ENCODE assay signal across 7 mouse cellular contexts in genomic region chr15:97786412-97787112, GRCm38 (mm10). TPM values are rescaled to one million over a fixed set of nuclear protein-coding genes. Genes with fewer than 3 reads are reported as not detected.
DNase-seq lines count a peak whose midpoint lies in the region; TF ChIP-seq lines count a peak whose summit lies in the region.

No protein-coding gene starts in this region.

- TF ChIP-seq CTCF in cortical plate, adult 2 months (IDR thresholded peaks at IDR 0.05; ENCODE audit: extremely low read depth, insufficient read depth, low read length): no peak

- H3K4me3 ChIP-seq in cortical plate, adult 2 months (ENCODE audit: insufficient read depth, low read length): no peak overlapping the region; the same call in 1 of the 2 replicates
- H3K4me3 ChIP-seq in macrophage (ENCODE audit: inconsistent target): peak overlapping the region; percentile 76; the same call in 1 of the 2 replicates

- H3K4me1 ChIP-seq in cortical plate, adult 2 months (ENCODE audit: control insufficient read depth, insufficient read depth, low read length): peaks cover 13% of the 10 kb centered on the region

- peak; percentile 52 to 59 for DNase-seq in left cerebral cortex, adult 18-20 months (ENCODE audit: low spot score in 2 of 2)
- DNase-seq in left cerebral cortex, adult 8-10 months (ENCODE audit: low spot score in 2 of 2): no peak
- peak; percentile 70 for DNase-seq in MN1 (ENCODE audit: low spot score)
- DNase-seq in urinary bladder, postnatal 14 days (ENCODE audit: low spot score): no peak
- DNase-seq in left cerebral cortex, adult 11 months (ENCODE audit: low spot score): no peak

- WGBS in macrophage (ENCODE audit: missing documents): 3% methylated on average over 9 of the region's 10 CpGs

- H3K79me2 ChIP-seq in macrophage (ENCODE audit: inconsistent target): peaks cover 50% of the 10 kb centered on the region

- no peak for TF ChIP-seq POLR2A in cortical plate, adult 2 months (IDR thresholded peaks at IDR 0.05; ENCODE audit: extremely low read depth, insufficient read depth, low read length)

- H3K36me3 ChIP-seq in macrophage (ENCODE audit: inconsistent target): peaks cover 13% of the 10 kb centered on the region; the same call in 1 of the 2 replicates

- peak overlapping the region; percentile 83 for H3K27ac ChIP-seq in cortical plate, adult 2 months (ENCODE audit: insufficient read depth, low read length)
- peak overlapping the region; percentile 94 for H3K27ac ChIP-seq in macrophage

RNA-seq across cellular contexts. Expression of gene Slc48a1, which starts 8.2 kb away (rescaled TPM):
- total RNA-seq in left cerebral cortex, adult 18-20 months (2021): 100 to 1,000 TPM; 154 to 168 TPM
- total RNA-seq in left cerebral cortex, adult 8-10 months (2022): 100 to 1,000 TPM; 149 to 181 (median 177) TPM
- polyA plus RNA-seq in cortical plate, adult 2 months (2012; rRNA removed): 140 and 155 TPM in 2 replicates
- total RNA-seq in macrophage (2018; cell fraction: chromatin; rRNA removed): 10 to 100 TPM in 23 of 26 experiments, 1 to 10 TPM in 3; 5.9 to 65.0 (median 26.1) TPM
- total RNA-seq in macrophage (2018; cell fraction: cytosol; rRNA removed): 100 to 1,000 TPM; 109 to 241 (median 184) TPM
- total RNA-seq in macrophage (2018; cell fraction: nucleus; rRNA removed): 100 to 1,000 TPM in 5 of 26 experiments, 10 to 100 TPM in 21; 24.4 to 186 (median 60.9) TPM
- polyA plus RNA-seq in macrophage (2018): 221 to 258 TPM (median 233 TPM) in 3 replicates

RNA-seq across cellular contexts. Expression of gene Rapgef3, which starts 18.8 kb away (rescaled TPM):
- 10 to 100 TPM; 42.6 to 44.7 TPM for total RNA-seq in left cerebral cortex, adult 18-20 months (2021)
- 10 to 100 TPM; 38.3 to 61.9 (median 47.0) TPM for total RNA-seq in left cerebral cortex, adult 8-10 months (2022)
- polyA plus RNA-seq in cortical plate, adult 2 months (2012; rRNA removed): 40.2 and 45.9 TPM in 2 replicates
- total RNA-seq in macrophage (2018; cell fraction: chromatin; rRNA removed): 100 to 1,000 TPM in 3 of 26 experiments, 10 to 100 TPM in 19, 1 to 10 TPM in 4; 5.4 to 141 (median 37.1) TPM
- total RNA-seq in macrophage (2018; cell fraction: cytosol; rRNA removed): 10 to 100 TPM in 4 of 26 experiments, 1 to 10 TPM in 22; 1.9 to 13.5 (median 6.4) TPM
- total RNA-seq in macrophage (2018; cell fraction: nucleus; rRNA removed): 10 to 100 TPM in 15 of 26 experiments, 1 to 10 TPM in 11; 2.9 to 49.9 (median 14.1) TPM
- polyA plus RNA-seq in macrophage (2018): 5.0 to 10.9 TPM (median 10.2 TPM) in 3 replicates

RNA-seq across cellular contexts. Expression of gene Endou, which starts 55.4 kb away (rescaled TPM):
- 1 to 10 TPM; 5.2 to 5.4 TPM for total RNA-seq in left cerebral cortex, adult 18-20 months (2021)
- 1 to 10 TPM in 3 of 4 experiments, under 1 TPM in 1; 0.94 to 5.3 (median 3.3) TPM for total RNA-seq in left cerebral cortex, adult 8-10 months (2022)
- polyA plus RNA-seq in cortical plate, adult 2 months (2012; rRNA removed): 3.9 and 4.0 TPM in 2 replicates
- 1 to 10 TPM in 21 of 26 experiments, under 1 TPM in 4, not detected in 1; 0.41 to 5.2 (median 2.0) TPM for total RNA-seq in macrophage (2018; cell fraction: chromatin; rRNA removed)
- total RNA-seq in macrophage (2018; cell fraction: cytosol; rRNA removed): under 1 TPM; 0.10 to 0.84 (median 0.45) TPM
- 1 to 10 TPM in 18 of 26 experiments, under 1 TPM in 7, not detected in 1; 0.30 to 5.3 (median 2.0) TPM for total RNA-seq in macrophage (2018; cell fraction: nucleus; rRNA removed)
- polyA plus RNA-seq in macrophage (2018): 0.66 to 0.98 TPM in 2 of 3 replicates, not detected in the other

RNA-seq across cellular contexts. Expression of gene Hdac7, which starts 57.7 kb away (rescaled TPM):
- total RNA-seq in left cerebral cortex, adult 18-20 months (2021): 10 to 100 TPM; 31.5 to 36.1 TPM
- total RNA-seq in left cerebral cortex, adult 8-10 months (2022): 10 to 100 TPM; 27.7 to 34.7 (median 32.9) TPM
- polyA plus RNA-seq in cortical plate, adult 2 months (2012; rRNA removed): 64.7 and 73.9 TPM in 2 replicates
- 10 to 100 TPM in 16 of 26 experiments, 1 to 10 TPM in 10; 2.5 to 27.8 (median 11.4) TPM for total RNA-seq in macrophage (2018; cell fraction: chromatin; rRNA removed)
- 1 to 10 TPM; 1.5 to 6.3 (median 3.5) TPM for total RNA-seq in macrophage (2018; cell fraction: cytosol; rRNA removed)
- total RNA-seq in macrophage (2018; cell fraction: nucleus; rRNA removed): 10 to 100 TPM in 3 of 26 experiments, 1 to 10 TPM in 23; 2.6 to 12.8 (median 6.3) TPM
- 2.1 to 3.4 TPM (median 2.6 TPM) in 3 replicates for polyA plus RNA-seq in macrophage (2018)

Comparison
In these comparisons a context has a peak if more than half of its experiments do, and no peak if none do; other contexts are left out.
1. DNase-seq: peak in left cerebral cortex, adult 18-20 months (2 of 2) and MN1 (single experiment); none in left cerebral cortex, adult 8-10 months (0 of 2), urinary bladder, postnatal 14 days (single experiment) and left cerebral cortex, adult 11 months (single experiment).